Mouse (Mus musculus) fibroblast of lung, adult 2 months (primary cell): ENCODE results near the gene Speg.

ENCODE experiments used
- DNase-seq: peaks from one replicate; pipeline ENCODE4 v3.0.0-alpha.2; 2011; ENCODE audit warnings: low read depth

Gene Speg

DNA sequence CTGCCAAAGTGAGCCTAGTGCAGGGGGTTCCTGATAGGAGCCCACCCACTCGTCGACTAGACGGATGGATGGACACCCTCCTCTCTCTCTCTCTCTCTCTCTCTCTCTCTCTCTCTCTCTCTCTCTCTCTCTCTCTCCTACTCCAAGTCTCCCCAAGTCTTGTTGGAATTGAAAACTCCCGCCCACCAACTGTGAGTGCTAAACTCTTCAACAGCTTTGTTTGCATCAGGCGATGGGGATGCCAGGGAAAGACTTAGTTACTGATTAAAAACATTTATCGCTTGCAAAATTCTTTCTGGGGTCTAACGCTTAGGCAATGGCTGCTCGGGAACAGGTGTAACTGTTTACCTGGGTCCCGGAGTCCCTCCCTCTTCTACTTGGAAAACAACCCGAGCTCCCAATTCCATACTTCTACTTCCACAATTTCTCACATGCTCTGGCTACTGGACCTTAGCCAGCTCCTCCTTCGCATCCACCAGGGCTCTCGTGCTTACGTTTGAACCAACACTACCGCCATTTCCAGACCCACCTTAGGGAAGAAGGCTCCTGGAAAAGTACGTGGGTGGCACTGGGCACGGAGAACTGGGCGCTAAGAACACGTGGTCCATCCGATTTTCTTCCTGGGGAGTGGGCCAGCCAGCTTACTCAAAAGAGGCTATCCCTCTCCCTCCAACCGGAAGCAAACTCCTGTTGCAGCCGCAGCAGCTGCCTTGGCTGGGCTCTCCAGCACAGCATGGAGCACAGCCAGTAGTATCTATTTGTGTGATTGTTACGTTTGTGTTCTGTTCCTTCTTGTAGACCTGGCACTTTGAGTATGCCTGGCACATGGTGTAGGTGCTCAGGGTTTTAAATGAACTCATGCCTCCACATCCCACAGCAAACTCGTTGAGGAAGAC lies 83.9 kb downstream of the Speg start:
- no peak for DNase-seq

DNA sequence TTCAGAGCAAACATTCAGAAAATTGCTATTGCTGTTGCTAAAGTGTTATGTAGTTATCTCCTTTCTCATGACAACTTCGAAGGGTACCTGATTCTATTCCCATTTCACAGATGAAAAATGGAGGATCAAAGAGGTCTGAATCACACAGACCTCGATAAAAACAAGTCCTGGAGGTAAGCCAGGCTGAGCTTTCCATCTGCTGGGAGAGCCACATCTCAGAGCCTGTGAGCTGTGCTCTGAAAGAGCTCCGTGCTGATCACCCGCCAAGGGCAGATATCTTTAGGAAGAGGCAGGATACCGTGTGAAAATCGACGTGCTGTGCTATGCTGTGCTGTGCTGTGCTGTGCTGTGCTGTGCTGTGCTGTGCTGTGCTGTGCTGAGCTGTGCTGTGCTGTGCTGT lies 85.2 kb downstream of the Speg start:
- DNase-seq = no peak

GRCm38 (mm10) chr1:75462636-75463035 lies 87.5 kb downstream of the Speg start:
- no peak for DNase-seq

DNA sequence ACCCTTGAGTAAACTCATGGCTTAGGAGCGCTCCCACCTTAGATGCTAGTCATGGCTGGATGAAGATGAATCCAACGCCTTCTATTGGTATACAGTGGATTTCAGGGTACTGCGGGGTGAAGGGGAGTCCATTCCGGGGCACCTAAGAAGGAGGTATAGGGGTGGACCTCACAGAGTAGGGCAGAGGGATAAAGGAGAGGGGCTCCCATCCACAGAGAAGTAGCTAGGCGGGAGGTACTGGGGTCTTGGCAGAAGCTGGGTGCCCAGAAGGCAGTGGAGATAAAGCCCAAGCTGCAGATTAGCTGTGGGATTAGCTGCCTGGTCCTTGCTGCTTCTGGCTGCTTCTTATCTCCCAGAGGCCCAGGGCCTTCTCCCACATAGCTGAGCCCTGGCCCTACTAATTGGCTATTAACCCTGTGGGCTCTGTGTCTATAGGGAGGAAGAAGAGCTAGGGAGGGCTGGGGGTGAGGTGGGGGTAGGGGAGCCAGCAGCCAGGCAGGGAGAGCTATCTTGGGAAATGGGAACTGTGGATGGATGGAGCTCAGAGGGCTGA lies 88.6 kb downstream of the Speg start:
- DNase-seq = no peak

DNA sequence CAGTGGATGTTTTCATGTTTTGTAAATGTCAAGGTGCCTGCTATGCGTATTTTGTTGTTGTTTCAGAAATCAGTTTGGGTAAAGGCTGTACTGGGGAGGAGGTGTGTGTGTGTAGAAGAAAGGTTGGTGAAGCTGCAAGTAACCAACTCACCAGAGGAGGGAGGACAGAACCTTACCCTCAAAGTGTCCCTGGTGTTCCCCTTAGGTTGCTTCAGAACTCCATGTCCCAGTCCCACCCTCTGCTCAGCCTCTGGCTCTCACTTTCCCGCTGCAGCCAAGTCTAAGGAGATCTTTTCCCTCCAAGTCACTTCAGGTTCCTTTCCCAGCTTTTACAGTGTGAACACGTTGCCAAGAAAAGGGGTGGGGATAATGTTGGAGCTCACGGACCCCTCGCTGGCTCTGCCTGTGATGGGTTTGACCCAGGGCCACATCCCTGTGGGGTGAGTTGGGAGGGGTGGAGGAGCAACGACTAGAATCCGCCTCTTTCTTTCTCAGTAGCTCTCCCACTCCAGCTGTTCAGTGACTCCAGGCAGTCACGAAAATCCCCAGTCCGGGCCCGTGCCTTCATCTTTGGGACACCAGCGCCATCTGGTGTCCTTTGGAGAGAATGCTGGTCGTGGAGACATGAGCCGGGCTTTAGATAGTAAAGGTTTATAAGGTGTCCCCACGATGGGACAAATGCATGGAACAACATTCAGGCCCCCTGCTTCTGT lies 92.3 kb downstream of the Speg start:
- DNase-seq = no peak

- no peak for DNase-seq
These were observed 94.3 kb downstream of the Speg start for GRCm38 (mm10) chr1:75469287-75469825.

- DNase-seq = no peak
These were observed 101.3 kb downstream of the Speg start for GRCm38 (mm10) chr1:75476441-75476840.

GRCm38 (mm10) chr1:75477264-75477965 lies 102.3 kb downstream of the Speg start:
- DNase-seq = peak; percentile 37

DNA sequence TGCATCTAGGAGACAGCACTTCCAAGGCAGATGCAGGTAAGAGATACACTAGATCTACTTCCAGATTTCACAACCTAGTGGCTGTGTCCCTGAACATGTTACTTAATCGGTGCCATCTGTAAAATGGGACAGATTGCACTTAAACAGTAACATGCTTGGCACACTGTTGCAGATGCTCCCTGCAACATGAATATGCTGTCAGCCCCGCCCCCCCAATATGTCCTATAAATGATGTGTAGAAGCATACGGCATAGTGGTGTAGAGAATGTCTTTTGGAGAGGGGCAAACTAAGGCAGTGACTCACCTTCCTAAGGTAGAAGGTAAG lies 102.8 kb downstream of the Speg start:
- no peak for DNase-seq

GRCm38 (mm10) chr1:75478497-75478896 lies 103.4 kb downstream of the Speg start:
- DNase-seq = no peak

DNA sequence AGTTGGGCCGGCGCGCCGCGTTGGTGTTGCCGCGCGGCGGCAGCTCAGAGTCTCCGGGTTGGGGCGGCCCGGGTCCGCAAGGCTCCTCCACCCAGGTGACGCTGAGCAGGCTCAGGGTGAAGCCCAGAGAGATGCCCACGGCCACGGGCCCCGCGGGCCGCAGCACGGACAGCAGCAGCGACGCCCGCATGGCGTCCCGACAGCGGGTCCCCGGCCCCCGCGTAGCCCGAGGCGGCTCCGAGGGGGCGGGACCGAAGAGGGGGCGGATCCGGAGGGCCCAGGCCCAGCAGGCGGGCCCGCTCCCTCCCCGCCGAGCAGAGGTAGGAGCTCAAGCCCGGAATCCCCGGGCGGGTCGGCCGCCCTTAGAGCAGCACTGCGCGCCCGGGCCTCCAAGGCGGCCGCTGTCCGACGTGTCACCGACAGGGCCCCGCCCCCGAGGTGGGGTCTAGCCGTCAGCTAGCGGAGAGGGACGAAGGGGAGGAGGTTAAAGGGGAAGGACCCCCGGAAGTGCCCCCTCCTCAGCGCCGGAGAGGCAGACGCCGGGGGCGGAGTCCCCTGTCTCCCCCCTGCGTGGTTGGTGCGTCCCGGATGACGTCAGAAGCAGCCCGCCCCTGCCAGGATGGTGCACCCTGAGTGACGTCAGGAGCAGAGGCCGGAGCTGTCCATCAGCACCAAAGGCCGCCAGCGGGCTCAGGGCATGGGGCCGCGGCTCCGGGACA lies 104.0 kb downstream of the Speg start, which contains the start of the genes Chpf and Tmem198:
Gene Chpf, minus strand, starts transcription at position 392 of the 719 bp plus-strand sequence.
Gene Tmem198, plus strand, starts transcription at position 617 of the 719 bp plus-strand sequence.
- peak; percentile 84 for DNase-seq

GRCm38 (mm10) chr1:75479635-75479989 lies 104.5 kb downstream of the Speg start:
- DNase-seq = no peak

- DNase-seq = no peak
These were observed 104.9 kb downstream of the Speg start for GRCm38 (mm10) chr1:75480036-75480435.

- DNase-seq = no peak
These were observed 105.6 kb downstream of the Speg start for GRCm38 (mm10) chr1:75480735-75481134.
